Mouse (Mus musculus): Measurements from ENCODE around the gene Doc2g. TPM values are rescaled to one million over a fixed set of nuclear protein-coding genes. Genes with fewer than 3 reads are reported as not detected.

Gene Doc2g
- polyA plus RNA-seq, 1 experiment from 2014 or later, result 6.7 TPM

DNA sequence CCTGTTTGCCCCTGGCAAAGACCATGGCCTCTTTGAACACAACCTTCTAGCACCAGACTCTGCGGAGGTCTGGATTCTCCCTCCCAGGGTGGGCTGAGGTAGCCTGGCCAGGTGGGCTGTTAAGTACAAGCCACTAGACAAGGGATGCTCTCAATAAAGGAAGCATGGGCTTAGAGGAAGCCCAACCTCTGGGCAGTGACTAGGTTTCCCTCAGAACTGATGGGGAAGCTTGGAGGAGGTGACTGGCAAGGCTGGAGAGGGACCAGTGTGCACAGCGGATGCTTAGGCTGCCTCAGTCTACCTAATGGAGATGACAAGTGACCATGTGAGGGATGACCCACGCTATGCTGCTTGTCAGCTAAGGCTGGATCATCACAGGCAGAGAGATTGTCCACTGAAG, 11.1 kb upstream of the Doc2g start:
- Histone ChIP-seq H3K4me2 (no peak overlapping the region), H3K27me3 (replicated peaks) (no peaks in the 10 kb centered on the region), H3K9me3 (replicated peaks) (no peaks in the 10 kb centered on the region), H3K4me3 (replicated peaks) (no peak overlapping the region), H3K9ac (replicated peaks) (no peak overlapping the region), H3K36me3 (no peaks in the 10 kb centered on the region), H3K27ac (replicated peaks) (no peak overlapping the region), H3K4me1 (peaks cover under 1% of the 10 kb centered on the region; the same call in 1 of the 2 replicates)
- no peak for ATAC-seq (ENCODE audit: low FRiP score)
- 89% methylated on average over 3 of the region's 3 CpGs for WGBS

GRCm38 (mm10) chr19:3992416-3992815, 10.7 kb upstream of the Doc2g start, which contains the start of gene Tbx10:
Tbx10 (plus strand) TSS chr19:3992752.
- no peaks in the 10 kb centered on the region for H3K36me3 ChIP-seq
- no peak within 1 kb of the TSS for H3K27ac ChIP-seq (replicated peaks)
- 62% methylated on average over 5 of the region's 5 CpGs for WGBS
- no peak within 1 kb of the TSS for H3K9ac ChIP-seq (replicated peaks)
- no peaks in the 10 kb centered on the region for H3K27me3 ChIP-seq (replicated peaks)
- H3K4me3 ChIP-seq (replicated peaks), result no peak within 1 kb of the TSS
- no peak within 1 kb of the TSS for H3K4me2 ChIP-seq
- H3K9me3 ChIP-seq (replicated peaks), result no peaks in the 10 kb centered on the region
- ATAC-seq (ENCODE audit: low FRiP score), result no peak
- H3K4me1 ChIP-seq, result no peaks in the 10 kb centered on the region

DNA sequence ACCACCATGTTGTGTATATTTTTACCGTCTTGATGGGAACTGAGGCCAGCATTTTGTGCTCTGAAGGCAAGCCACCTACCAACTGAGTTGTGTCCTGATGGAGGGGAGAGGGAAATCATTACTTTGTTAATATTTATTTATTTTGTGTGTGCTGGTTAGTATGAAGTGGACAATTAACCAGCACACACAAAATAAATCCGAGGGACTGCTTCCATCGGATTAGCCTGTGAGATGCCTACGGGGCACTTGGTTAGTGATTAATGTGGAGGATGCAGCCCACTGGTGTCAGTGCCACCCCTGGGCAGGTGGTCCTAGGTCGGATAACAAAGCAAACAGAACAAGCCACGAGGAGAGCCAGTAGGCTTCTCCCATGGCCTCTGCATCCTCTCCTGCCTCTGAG, 8.2 kb upstream of the Doc2g start:
- Histone ChIP-seq H3K4me1 (peaks cover 8% of the 10 kb centered on the region), H3K9ac (replicated peaks) (no peak overlapping the region), H3K36me3 (no peaks in the 10 kb centered on the region), H3K4me2 (no peak overlapping the region), H3K9me3 (replicated peaks) (no peaks in the 10 kb centered on the region), H3K27me3 (replicated peaks) (no peaks in the 10 kb centered on the region), H3K4me3 (replicated peaks) (no peak overlapping the region), H3K27ac (replicated peaks) (no peak overlapping the region)
- WGBS, result 69% methylated on average over 6 of the region's 6 CpGs
- no peak for ATAC-seq (ENCODE audit: low FRiP score)

GRCm38 (mm10) chr19:3995505-3995904, 7.6 kb upstream of the Doc2g start:
- ATAC-seq (ENCODE audit: low FRiP score), result no peak

GRCm38 (mm10) chr19:3996106-3996505, 7.0 kb upstream of the Doc2g start:
- no peak overlapping the region for H3K4me3 ChIP-seq (replicated peaks)
- no peak overlapping the region for H3K27ac ChIP-seq (replicated peaks)
- no peaks in the 10 kb centered on the region for H3K36me3 ChIP-seq
- 79% methylated on average over 7 of the region's 7 CpGs for WGBS
- H3K4me2 ChIP-seq, result no peak overlapping the region
- ATAC-seq (ENCODE audit: low FRiP score), result no peak
- no peaks in the 10 kb centered on the region for H3K9me3 ChIP-seq (replicated peaks)
- H3K4me1 ChIP-seq, result peaks cover 13% of the 10 kb centered on the region
- H3K27me3 ChIP-seq (replicated peaks), result no peaks in the 10 kb centered on the region
- no peak overlapping the region for H3K9ac ChIP-seq (replicated peaks)

More at GRCm38 (mm10) chr19:3995505-3995904, 7.6 kb upstream of the Doc2g start:
- Histone ChIP-seq H3K4me3 (replicated peaks) (no peak overlapping the region), H3K4me2 (no peak overlapping the region), H3K9me3 (replicated peaks) (no peaks in the 10 kb centered on the region), H3K27ac (replicated peaks) (no peak overlapping the region), H3K4me1 (peaks cover 9% of the 10 kb centered on the region), H3K27me3 (replicated peaks) (no peaks in the 10 kb centered on the region), H3K9ac (replicated peaks) (no peak overlapping the region), H3K36me3 (no peaks in the 10 kb centered on the region)
- WGBS, result 89% methylated on average over 3 of the region's 3 CpGs

DNA sequence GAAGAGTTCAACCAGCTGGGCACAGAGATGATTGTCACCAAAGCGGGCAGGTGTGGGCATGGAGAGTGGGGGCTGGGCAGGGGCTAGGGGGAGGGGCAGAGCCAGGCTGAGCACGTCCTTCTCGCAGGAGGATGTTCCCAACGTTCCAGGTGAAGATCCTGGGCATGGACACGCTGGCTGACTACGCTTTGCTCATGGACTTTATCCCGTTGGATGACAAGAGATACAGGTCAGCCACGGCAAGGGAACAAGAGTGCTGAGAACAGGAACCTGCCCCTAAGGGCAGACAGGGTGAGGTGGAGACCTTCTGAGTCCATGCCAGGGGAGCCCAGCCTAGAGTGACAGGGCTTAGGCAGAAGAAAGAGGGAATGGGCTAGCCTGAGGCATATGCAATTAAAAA, 6.4 kb upstream of the Doc2g start:
- Histone ChIP-seq H3K4me3 (replicated peaks) (no peak overlapping the region), H3K4me2 (no peak overlapping the region), H3K9ac (replicated peaks) (no peak overlapping the region), H3K27me3 (replicated peaks) (no peaks in the 10 kb centered on the region), H3K9me3 (replicated peaks) (no peaks in the 10 kb centered on the region), H3K27ac (replicated peaks) (no peak overlapping the region), H3K36me3 (no peaks in the 10 kb centered on the region), H3K4me1 (peaks cover 19% of the 10 kb centered on the region)
- WGBS, result 86% methylated on average over 8 of the region's 8 CpGs
- no peak for ATAC-seq (ENCODE audit: low FRiP score)

- Histone ChIP-seq H3K4me3 (replicated peaks) (no peak overlapping the region), H3K4me2 (no peak overlapping the region), H3K9ac (replicated peaks) (no peak overlapping the region), H3K9me3 (replicated peaks) (no peaks in the 10 kb centered on the region), H3K4me1 (peaks cover 22% of the 10 kb centered on the region), H3K36me3 (no peaks in the 10 kb centered on the region), H3K27ac (replicated peaks) (no peak overlapping the region), H3K27me3 (replicated peaks) (no peaks in the 10 kb centered on the region)
- no peak for ATAC-seq (ENCODE audit: low FRiP score)
- 69% methylated on average over 8 of the region's 8 CpGs for WGBS
Measured at GRCm38 (mm10) chr19:3997231-3997630, 5.9 kb upstream of the Doc2g start.

GRCm38 (mm10) chr19:3998335-3998734, 4.8 kb upstream of the Doc2g start:
- Histone ChIP-seq H3K4me2 (no peak overlapping the region), H3K27me3 (replicated peaks) (no peaks in the 10 kb centered on the region), H3K36me3 (no peaks in the 10 kb centered on the region), H3K4me3 (replicated peaks) (no peak overlapping the region), H3K27ac (replicated peaks) (no peak overlapping the region), H3K4me1 (peaks cover 22% of the 10 kb centered on the region), H3K9ac (replicated peaks) (no peak overlapping the region), H3K9me3 (replicated peaks) (no peaks in the 10 kb centered on the region)
- no peak for ATAC-seq (ENCODE audit: low FRiP score)
- 81% methylated on average over 8 of the region's 8 CpGs for WGBS

- H3K4me2 ChIP-seq, result peak overlapping the region; percentile 80
- no peaks in the 10 kb centered on the region for H3K9me3 ChIP-seq (replicated peaks)
- peak overlapping the region; percentile 44 for H3K9ac ChIP-seq (replicated peaks)
- H3K27ac ChIP-seq (replicated peaks), result no peak overlapping the region
- H3K4me3 ChIP-seq (replicated peaks), result peak overlapping the region; percentile 83
- H3K27me3 ChIP-seq (replicated peaks), result no peaks in the 10 kb centered on the region
- ATAC-seq (ENCODE audit: low FRiP score), result no peak
- 85% methylated on average over 9 of the region's 9 CpGs for WGBS
- H3K4me1 ChIP-seq, result peaks cover 22% of the 10 kb centered on the region
- no peaks in the 10 kb centered on the region for H3K36me3 ChIP-seq
Measured at GRCm38 (mm10) chr19:3999121-3999730, 3.9 kb upstream of the Doc2g start.

- H3K27ac ChIP-seq (replicated peaks), result peak within 1 kb of the TSS; percentile 97
- H3K36me3 ChIP-seq, result no peaks in the 10 kb centered on the region
- peak; percentile 92 for ATAC-seq (ENCODE audit: low FRiP score)
- H3K4me3 ChIP-seq (replicated peaks), result peak within 1 kb of the TSS; percentile 83
- peak within 1 kb of the TSS; percentile 93 for H3K9ac ChIP-seq (replicated peaks)
- H3K4me1 ChIP-seq, result peaks cover 22% of the 10 kb centered on the region
- H3K9me3 ChIP-seq (replicated peaks), result no peaks in the 10 kb centered on the region
- H3K27me3 ChIP-seq (replicated peaks), result no peaks in the 10 kb centered on the region
- peak within 1 kb of the TSS; percentile 80 for H3K4me2 ChIP-seq
- WGBS, result under 1% methylated on average over 64 of the region's 64 CpGs
Measured at GRCm38 (mm10) chr19:4000119-4000900, 2.8 kb upstream of the Doc2g start, which contains the start of the genes Nudt8 and Gm49405. Nudt8 (plus strand) TSS chr19:4000580. Gm49405 (plus strand) TSS chr19:4000626.

- H3K4me1 ChIP-seq, result peaks cover 22% of the 10 kb centered on the region
- ATAC-seq (ENCODE audit: low FRiP score), result peak; percentile 15
- peak overlapping the region; percentile 97 for H3K27ac ChIP-seq (replicated peaks)
- 18% methylated on average over 17 of the region's 17 CpGs for WGBS
- peak overlapping the region; percentile 93 for H3K9ac ChIP-seq (replicated peaks)
- no peaks in the 10 kb centered on the region for H3K27me3 ChIP-seq (replicated peaks)
- H3K4me3 ChIP-seq (replicated peaks), result peak overlapping the region; percentile 83
- peaks cover 4% of the 10 kb centered on the region for H3K36me3 ChIP-seq
- peak overlapping the region; percentile 80 for H3K4me2 ChIP-seq
- no peaks in the 10 kb centered on the region for H3K9me3 ChIP-seq (replicated peaks)
Measured at GRCm38 (mm10) chr19:4000949-4001525, 2.1 kb upstream of the Doc2g start.
